Mouse (Mus musculus) MN1 (cell line): ENCODE measurements around the gene Svep1.

Experiments used
- DNase-seq: peaks from one replicate; pipeline ENCODE4 v3.0.0-alpha.2; 2016; ENCODE audit warnings: low spot score

Svep1 gene

GRCm38 (mm10) chr4:58206115-58206945 is at the start of gene Svep1:
Svep1 (minus strand) TSS chr4:58206859.
- no peak for DNase-seq

- DNase-seq: no peak
These were observed 46.8 kb upstream of the Svep1 start for GRCm38 (mm10) chr4:58253410-58253809.

- DNase-seq: no peak
These were observed 45.7 kb upstream of the Svep1 start for GRCm38 (mm10) chr4:58252381-58252780.

- no peak for DNase-seq
These were observed 38.9 kb upstream of the Svep1 start for GRCm38 (mm10) chr4:58245544-58245943.

- DNase-seq: no peak
These were observed 33.8 kb upstream of the Svep1 start for GRCm38 (mm10) chr4:58240416-58240815.

GRCm38 (mm10) chr4:58235828-58236227 is 29.2 kb upstream of the Svep1 start:
- no peak for DNase-seq

GRCm38 (mm10) chr4:58223499-58223898 is 16.8 kb upstream of the Svep1 start:
- DNase-seq: no peak

- no peak for DNase-seq
These were observed 4.7 kb upstream of the Svep1 start for GRCm38 (mm10) chr4:58211374-58211773.

GRCm38 (mm10) chr4:58210557-58211090 is 4.0 kb upstream of the Svep1 start:
- DNase-seq: no peak

- no peak for DNase-seq
These were observed 927 bp downstream of the Svep1 start for GRCm38 (mm10) chr4:58205750-58206114.

GRCm38 (mm10) chr4:58201703-58202102 is 5.0 kb downstream of the Svep1 start:
- no peak for DNase-seq

- no peak for DNase-seq
These were observed 5.8 kb downstream of the Svep1 start for GRCm38 (mm10) chr4:58200826-58201225.

GRCm38 (mm10) chr4:58197230-58197629 is 9.4 kb downstream of the Svep1 start:
- DNase-seq: no peak

- no peak for DNase-seq
These were observed 9.9 kb downstream of the Svep1 start for GRCm38 (mm10) chr4:58196795-58197194.

- no peak for DNase-seq
These were observed 10.7 kb downstream of the Svep1 start for GRCm38 (mm10) chr4:58195936-58196335.

- DNase-seq: no peak
These were observed 17.4 kb downstream of the Svep1 start for GRCm38 (mm10) chr4:58189281-58189680.

GRCm38 (mm10) chr4:58185401-58185800 is 21.3 kb downstream of the Svep1 start:
- DNase-seq: no peak

GRCm38 (mm10) chr4:58184681-58185341 is 21.8 kb downstream of the Svep1 start:
- no peak for DNase-seq

- DNase-seq: no peak
These were observed 22.8 kb downstream of the Svep1 start for GRCm38 (mm10) chr4:58183897-58184296.

- DNase-seq: no peak
These were observed 28.2 kb downstream of the Svep1 start for GRCm38 (mm10) chr4:58178489-58178888.

- DNase-seq: no peak
These were observed 29.4 kb downstream of the Svep1 start for GRCm38 (mm10) chr4:58177256-58177655.

GRCm38 (mm10) chr4:58174435-58174987 is 32.1 kb downstream of the Svep1 start:
- DNase-seq: no peak

- DNase-seq: no peak
These were observed 33.3 kb downstream of the Svep1 start for GRCm38 (mm10) chr4:58173401-58173800.
